Mouse (Mus musculus) hindbrain, embryonic 11.5 days (tissue): ENCODE results near the gene Fam3c. TPM values are rescaled to one million over a fixed set of nuclear protein-coding genes. Genes with fewer than 3 reads are reported as not detected.

Source experiments
- ATAC-seq: fragments of 200-750 bp; cut with Nextera tagmentation; 2 replicates; pipeline ENCODE4 v1.8.0; 2017; ENCODE audit warnings: mild to moderate bottlenecking, moderate TSS enrichment, moderate library complexity; ENCODE audit not compliant: low FRiP score
- DNase-seq: peaks from one replicate; pipeline ENCODE4 v3.0.0-alpha.2; 2015; ENCODE audit warnings: low spot score
- H3K27ac ChIP-seq: fragments of 300-500 bp; sonication (generic); 2 replicates; pipeline ENCODE4 v1.5.1; 2014; ENCODE audit warnings: mild to moderate bottlenecking, low read depth, low read length
- H3K27me3 ChIP-seq: fragments of 300-500 bp; sonication (generic); 2 replicates; pipeline ENCODE4 v1.6.1; 2014; ENCODE audit warnings: mild to moderate bottlenecking, low read length, moderate library complexity, mixed read lengths; ENCODE audit not compliant: control insufficient read depth, insufficient read depth
- H3K36me3 ChIP-seq: fragments of 300-500 bp; sonication (generic); 2 replicates; pipeline ENCODE4 v1.6.1; 2014; ENCODE audit warnings: mild to moderate bottlenecking, low read length, moderate library complexity, mixed read lengths; ENCODE audit not compliant: control insufficient read depth, insufficient read depth
- H3K4me1 ChIP-seq: fragments of 300-500 bp; sonication (generic); replicated peaks from 2 replicates; pipeline ENCODE4 v1.6.1; 2014; ENCODE audit warnings: low read length, mixed read lengths; ENCODE audit not compliant: control insufficient read depth, insufficient read depth
- H3K4me2 ChIP-seq: fragments of 300-500 bp; sonication (generic); replicated peaks from 2 replicates; pipeline ENCODE4 v1.6.1; 2014; ENCODE audit warnings: mild to moderate bottlenecking, low read depth, low read length
- H3K4me3 ChIP-seq: fragments of 300-500 bp; sonication (generic); 2 replicates; pipeline ENCODE4 v1.5.1; 2014; ENCODE audit warnings: low read depth, low read length
- H3K9ac ChIP-seq: fragments of 300-500 bp; sonication (generic); 2 replicates; pipeline ENCODE4 v1.6.1; 2014; ENCODE audit warnings: low read depth, low read length
- H3K9me3 ChIP-seq: fragments of 300-500 bp; sonication (generic); 2 replicates; pipeline ENCODE4 v1.6.1; 2016; ENCODE audit warnings: low read length; ENCODE audit not compliant: control insufficient read depth
- WGBS: fragments of 180-500 bp; shearing (Covaris S2); extraction: QIAGEN DNeasy Blood & Tissue Kit; methylation state at CpG from one replicate; pipeline ENCODE4 v1.1.7; 2014; 5-methylcytosine and 5-hydroxymethylcytosine counted together
- polyA plus RNA-seq: library from polyadenylated mRNA; unstranded; fragments of >200 nt; fragmentation: Nextera tagmentation; extraction: Ambion mirVana; gene quantifications from 2 replicates; pipeline ENCODE4 v1.2.1, GENCODE M21; 2014

Gene Fam3c
- polyA plus RNA-seq, 1 experiment from 2014 or later: 35.5 TPM

- ATAC-seq: no peak
- Histone ChIP-seq H3K4me3 (no peak overlapping the region), H3K4me1 (no peaks in the 10 kb centered on the region), H3K36me3 (no peaks in the 10 kb centered on the region), H3K4me2 (no peak overlapping the region), H3K27ac (no peak overlapping the region), H3K9ac (no peak overlapping the region), H3K27me3 (no peaks in the 10 kb centered on the region), H3K9me3 (no peaks in the 10 kb centered on the region)
- 74% methylated on average over 13 of the region's 13 CpGs for WGBS
- DNase-seq: no peak
Observed at GRCm38 (mm10) chr6:22390654-22391365, 34.8 kb upstream of the Fam3c start.

- H3K27ac ChIP-seq: no peak overlapping the region
- DNase-seq (no peak), ATAC-seq (no peak)
- no peaks in the 10 kb centered on the region for H3K36me3 ChIP-seq
- no peaks in the 10 kb centered on the region for H3K4me1 ChIP-seq
- 93% methylated on average over 5 of the region's 5 CpGs for WGBS
- no peak overlapping the region for H3K4me2 ChIP-seq
- no peaks in the 10 kb centered on the region for H3K9me3 ChIP-seq
- H3K4me3 ChIP-seq: no peak overlapping the region
- no peak overlapping the region for H3K9ac ChIP-seq
- H3K27me3 ChIP-seq: no peaks in the 10 kb centered on the region
Observed at GRCm38 (mm10) chr6:22385254-22385870, 29.3 kb upstream of the Fam3c start.

- H3K36me3 ChIP-seq: no peaks in the 10 kb centered on the region
- H3K27ac ChIP-seq: no peak overlapping the region
- no peak for ATAC-seq
- no peaks in the 10 kb centered on the region for H3K9me3 ChIP-seq
- no peak overlapping the region for H3K4me3 ChIP-seq
- H3K4me2 ChIP-seq: no peak overlapping the region
- no peak for DNase-seq
- H3K4me1 ChIP-seq: no peaks in the 10 kb centered on the region
- H3K9ac ChIP-seq: no peak overlapping the region
- no peaks in the 10 kb centered on the region for H3K27me3 ChIP-seq
- 91% methylated on average over 3 of the region's 3 CpGs for WGBS
Observed at GRCm38 (mm10) chr6:22380269-22380668, 24.2 kb upstream of the Fam3c start.

GRCm38 (mm10) chr6:22379831-22380230, 23.8 kb upstream of the Fam3c start:
- DNase-seq: no peak
- Histone ChIP-seq H3K4me3 (no peak overlapping the region), H3K27me3 (no peaks in the 10 kb centered on the region), H3K4me2 (no peak overlapping the region), H3K27ac (no peak overlapping the region), H3K9me3 (no peaks in the 10 kb centered on the region), H3K9ac (no peak overlapping the region), H3K4me1 (no peaks in the 10 kb centered on the region), H3K36me3 (no peaks in the 10 kb centered on the region)
- WGBS: 100% methylated on average over 1 of the region's 1 CpGs
- no peak for ATAC-seq

GRCm38 (mm10) chr6:22378462-22378861, 22.4 kb upstream of the Fam3c start:
- no peak for ATAC-seq
- no peak overlapping the region for H3K4me2 ChIP-seq

GRCm38 (mm10) chr6:22374791-22375190, 18.7 kb upstream of the Fam3c start:
- H3K4me1 ChIP-seq: no peaks in the 10 kb centered on the region
- H3K27me3 ChIP-seq: no peaks in the 10 kb centered on the region
- no peak overlapping the region for H3K27ac ChIP-seq
- 80% methylated on average over 3 of the region's 3 CpGs for WGBS
- no peaks in the 10 kb centered on the region for H3K9me3 ChIP-seq
- no peak overlapping the region for H3K4me3 ChIP-seq
- no peak overlapping the region for H3K4me2 ChIP-seq
- DNase-seq (no peak), ATAC-seq (no peak)
- no peak overlapping the region for H3K9ac ChIP-seq
- H3K36me3 ChIP-seq: no peaks in the 10 kb centered on the region

More at GRCm38 (mm10) chr6:22378462-22378861, 22.4 kb upstream of the Fam3c start:
- DNase-seq: no peak
- Histone ChIP-seq H3K36me3 (no peaks in the 10 kb centered on the region), H3K9me3 (no peaks in the 10 kb centered on the region), H3K9ac (no peak overlapping the region), H3K27ac (no peak overlapping the region), H3K4me1 (no peaks in the 10 kb centered on the region), H3K4me3 (no peak overlapping the region), H3K27me3 (no peaks in the 10 kb centered on the region)
- 87% methylated on average over 5 of the region's 5 CpGs for WGBS

- Histone ChIP-seq H3K27ac (no peak overlapping the region), H3K4me2 (no peak overlapping the region), H3K36me3 (no peaks in the 10 kb centered on the region), H3K27me3 (no peaks in the 10 kb centered on the region), H3K9ac (no peak overlapping the region), H3K4me3 (no peak overlapping the region), H3K4me1 (no peaks in the 10 kb centered on the region), H3K9me3 (no peaks in the 10 kb centered on the region)
- no peak for ATAC-seq
- no peak for DNase-seq
- 92% methylated on average over 2 of the region's 2 CpGs for WGBS
Observed at GRCm38 (mm10) chr6:22373476-22373875, 17.4 kb upstream of the Fam3c start.

- DNase-seq: no peak
- no peaks in the 10 kb centered on the region for H3K9me3 ChIP-seq
- H3K4me2 ChIP-seq: no peak overlapping the region
- H3K9ac ChIP-seq: no peak overlapping the region
- no peak for ATAC-seq
- no peak overlapping the region for H3K27ac ChIP-seq
- H3K27me3 ChIP-seq: no peaks in the 10 kb centered on the region
- H3K4me1 ChIP-seq: no peaks in the 10 kb centered on the region
- no peak overlapping the region for H3K4me3 ChIP-seq
- H3K36me3 ChIP-seq: no peaks in the 10 kb centered on the region
- WGBS: 91% methylated on average over 2 of the region's 2 CpGs
Observed at GRCm38 (mm10) chr6:22366977-22367376, 10.9 kb upstream of the Fam3c start.

GRCm38 (mm10) chr6:22363590-22363989, 7.5 kb upstream of the Fam3c start:
- H3K27ac ChIP-seq: no peak overlapping the region
- no peaks in the 10 kb centered on the region for H3K9me3 ChIP-seq
- H3K27me3 ChIP-seq: no peaks in the 10 kb centered on the region
- 74% methylated on average over 3 of the region's 3 CpGs for WGBS
- H3K4me3 ChIP-seq: no peak overlapping the region
- H3K9ac ChIP-seq: no peak overlapping the region
- ATAC-seq: no peak
- no peak overlapping the region for H3K4me2 ChIP-seq
- DNase-seq: no peak
- no peaks in the 10 kb centered on the region for H3K4me1 ChIP-seq
- H3K36me3 ChIP-seq: no peaks in the 10 kb centered on the region
